Mouse (Mus musculus): ENCODE data around the gene Hint3.
"Not testable (repeated sequence)": the region's sequence is repeated elsewhere in the genome, so short reads cannot be mapped to it uniquely, and the experiment has no call there.

Hint3 gene

DNA sequence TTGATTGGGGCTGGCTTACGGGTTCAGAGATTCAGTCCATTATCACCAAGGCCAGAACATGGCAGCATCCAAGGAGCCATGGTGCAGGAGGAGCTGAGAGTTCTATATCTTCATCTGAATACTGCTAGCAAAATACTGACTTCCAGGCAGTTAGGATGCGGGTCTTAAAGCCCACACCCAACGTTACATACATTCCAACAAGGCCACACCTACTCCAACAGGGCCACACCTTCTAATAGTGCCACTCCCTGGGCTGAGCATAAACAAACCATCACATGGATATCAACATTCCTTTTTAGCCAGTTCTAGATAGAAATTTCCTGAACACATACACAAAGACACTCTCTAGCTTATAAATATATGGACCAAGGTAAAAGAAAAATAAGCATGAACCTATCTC is at the start of gene Hint3:
Gene Hint3 (minus strand): TSS at position 120 of the 400 bp plus-strand sequence.
- DNase-seq (ENCODE audit: low spot score in 2 of 2) = no peak

DNA sequence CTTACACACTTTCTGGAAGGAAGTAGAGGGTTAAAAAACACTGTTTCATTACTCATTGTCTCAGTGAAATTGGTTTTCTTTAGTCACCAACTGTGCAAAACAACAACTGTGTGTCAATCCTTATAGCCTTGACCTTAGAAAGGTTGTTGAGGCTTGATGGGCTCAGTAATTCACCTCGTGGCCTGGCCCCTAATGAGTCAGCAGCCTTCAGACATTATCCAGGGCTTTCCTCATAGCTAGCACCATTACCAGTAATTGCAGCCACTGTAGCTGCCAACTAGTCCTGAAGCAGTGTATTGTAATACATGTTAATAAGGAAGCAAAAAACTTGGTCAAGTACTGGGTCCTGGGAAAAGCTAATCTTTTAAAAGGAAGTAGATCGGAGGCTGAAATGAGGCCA is 48.6 kb upstream of the Hint3 start:
- DNase-seq (ENCODE audit: low spot score in 2 of 2) = no peak

DNA sequence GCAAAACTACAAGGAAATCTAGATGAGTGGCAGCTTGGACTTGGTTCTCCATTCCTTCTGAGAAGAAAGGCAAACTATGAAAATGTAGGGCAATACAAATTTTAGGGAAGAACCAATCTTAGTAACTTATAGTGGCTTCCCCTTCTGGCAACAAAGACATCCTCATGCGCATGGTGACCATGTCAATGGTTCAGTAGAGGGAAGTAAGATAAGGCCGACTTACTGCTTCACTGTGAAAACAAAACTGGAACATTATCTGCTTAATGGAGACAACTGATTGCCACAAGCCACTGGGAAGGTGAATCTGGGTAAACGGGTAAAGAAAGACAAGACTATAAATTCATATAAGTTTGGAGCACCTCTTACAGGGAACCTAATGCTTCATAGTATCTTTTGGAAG is 45.4 kb upstream of the Hint3 start:
- no peak for DNase-seq (ENCODE audit: low spot score in 2 of 2)

DNA sequence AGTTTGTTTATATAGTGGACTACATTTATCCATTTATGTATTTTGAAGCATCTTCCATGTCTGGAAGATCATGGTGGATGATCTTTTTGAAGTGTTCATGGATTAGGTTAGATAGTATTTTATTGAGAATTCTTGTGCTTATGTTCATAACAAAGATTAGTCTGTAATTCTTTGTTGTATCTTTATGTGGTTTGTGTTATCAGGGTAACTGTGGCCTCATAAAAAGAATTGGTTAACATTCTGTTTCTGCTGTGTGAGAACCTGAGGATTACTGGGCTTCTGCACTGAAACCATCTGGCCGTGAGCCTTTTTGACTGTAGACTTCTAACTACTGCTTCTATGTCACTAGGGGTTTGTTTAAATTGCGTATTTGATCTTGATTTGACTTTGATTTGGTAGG is 37.1 kb upstream of the Hint3 start:
- no peak for DNase-seq (ENCODE audit: low spot score in 2 of 2)

DNA sequence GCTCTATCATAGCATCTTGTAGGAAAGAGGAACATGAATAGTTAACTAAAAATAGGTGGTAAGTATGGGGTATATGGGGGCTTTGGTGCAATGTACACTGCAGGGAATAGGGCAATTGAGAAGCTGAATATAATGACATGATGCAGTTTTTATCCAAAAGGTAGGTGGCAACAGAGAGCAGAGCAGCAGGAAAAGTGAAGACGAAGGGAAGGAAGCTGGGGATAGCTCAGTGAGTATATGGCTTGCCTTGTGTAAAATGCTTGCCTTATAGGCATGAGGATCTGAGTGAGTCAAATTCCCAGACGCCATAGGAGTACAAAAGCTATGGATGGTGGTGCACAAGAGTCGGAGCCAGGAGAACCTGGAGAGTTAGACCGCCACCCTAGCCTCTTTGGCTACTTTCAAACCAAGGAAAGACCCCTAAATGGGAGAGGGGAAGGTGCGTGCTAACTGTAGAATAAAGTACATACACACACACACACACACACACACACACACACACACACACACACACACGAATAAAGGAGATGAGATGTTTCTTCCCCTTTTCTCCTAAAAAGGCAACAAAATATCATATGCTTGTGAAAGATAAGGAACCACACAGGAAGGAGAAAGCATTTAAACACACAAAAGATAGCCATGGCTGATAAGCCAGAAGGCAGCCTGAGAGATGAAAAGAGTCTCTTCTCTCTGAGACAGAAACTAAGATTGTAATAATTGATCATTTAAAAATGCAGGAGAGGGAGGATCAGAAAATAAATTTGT is 31.3 kb upstream of the Hint3 start:
- no peak for DNase-seq (ENCODE audit: low spot score in 2 of 2)

DNA sequence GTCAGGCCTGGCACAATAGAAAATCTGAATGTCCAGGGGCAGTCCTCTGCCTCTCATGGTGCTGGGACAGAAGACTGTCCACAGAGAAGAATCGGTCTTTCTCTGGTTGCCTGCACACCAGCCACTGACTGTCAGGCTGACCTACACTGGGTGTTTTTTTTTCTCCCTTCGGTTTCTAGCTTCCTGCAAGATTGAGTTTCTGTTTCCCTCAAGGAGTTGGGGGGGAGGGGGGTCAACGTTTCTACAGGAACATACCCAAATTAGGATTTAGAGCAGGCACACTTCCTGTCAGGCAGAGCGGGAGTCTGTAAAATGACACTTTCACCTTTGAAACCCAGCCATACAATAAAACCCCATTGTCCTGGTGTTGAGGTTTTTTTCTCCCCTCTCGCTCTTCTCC is 26.2 kb upstream of the Hint3 start:
- DNase-seq (ENCODE audit: low spot score in 2 of 2) = no peak

DNA sequence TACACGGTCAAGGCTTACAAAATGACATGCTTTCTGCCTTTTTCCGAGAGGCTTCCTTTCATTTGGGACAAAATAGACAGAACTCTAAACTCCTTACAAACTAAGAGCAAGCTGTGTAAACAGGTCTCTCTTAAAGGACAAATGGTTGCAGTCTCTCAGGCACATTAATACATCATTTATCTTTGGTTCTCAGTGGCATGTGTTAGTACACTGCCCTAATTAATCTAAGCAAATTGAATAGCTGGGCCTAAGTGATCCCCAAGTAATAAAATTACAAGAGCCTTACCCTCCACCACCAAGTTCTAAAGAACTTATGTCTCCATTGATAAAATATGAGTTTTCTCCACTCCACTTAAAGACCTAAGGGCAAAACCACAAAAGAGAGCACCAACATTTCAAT is 18.2 kb upstream of the Hint3 start:
- DNase-seq (ENCODE audit: low spot score in 2 of 2) = no peak

DNA sequence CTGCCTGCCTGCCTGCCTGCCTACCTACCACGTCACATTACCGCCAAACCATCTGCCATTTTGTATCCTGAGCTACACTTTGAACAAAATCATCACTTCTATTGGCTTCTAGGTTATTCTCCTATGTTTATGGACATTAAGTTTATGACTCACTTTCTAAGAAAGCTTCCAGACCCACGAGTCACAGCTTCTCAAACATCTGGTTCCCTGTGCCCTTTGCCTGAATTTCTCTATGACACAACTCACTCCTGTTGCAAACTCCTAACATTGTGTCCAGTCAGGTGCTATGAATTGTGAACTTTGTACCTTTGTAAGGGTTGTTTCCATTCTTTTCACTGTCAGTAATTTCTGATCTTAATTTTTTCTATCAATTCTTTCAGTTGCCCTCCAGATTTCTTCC is 8.8 kb upstream of the Hint3 start:
- no peak for DNase-seq (ENCODE audit: low spot score in 2 of 2)

DNA sequence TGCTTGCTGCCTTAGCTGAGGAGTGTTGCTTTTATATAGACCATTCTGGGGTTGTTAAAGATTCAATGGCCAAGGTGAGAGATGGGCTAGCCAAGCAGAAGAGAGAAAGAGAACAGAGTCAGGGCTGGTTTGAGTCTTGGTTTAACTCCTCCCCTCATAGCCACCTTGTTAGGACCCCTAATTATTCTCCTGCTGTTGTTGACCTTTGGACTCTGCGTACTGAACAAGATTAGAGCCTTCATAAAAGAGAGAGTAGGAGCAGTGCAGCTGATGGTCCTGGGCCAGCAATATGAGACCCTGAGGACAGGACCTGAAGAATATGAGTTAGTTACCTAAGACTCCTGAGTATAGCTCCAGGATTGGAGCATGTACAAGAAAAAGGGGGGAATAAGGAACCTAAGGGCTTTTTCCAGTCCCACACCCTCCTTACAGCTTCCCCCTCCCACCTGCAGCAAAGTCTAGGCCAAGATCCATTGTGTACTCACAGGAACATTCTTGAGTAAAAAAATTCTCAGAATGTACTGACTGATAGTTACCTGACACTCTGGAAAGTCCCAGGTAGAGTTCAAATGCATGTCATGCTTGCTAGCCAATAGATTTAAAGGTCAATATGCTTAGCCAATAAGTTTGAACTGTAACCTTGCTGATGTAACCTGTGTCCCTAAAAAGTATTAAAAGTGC is 7.2 kb upstream of the Hint3 start:
- peak in 1 of 2 experiments; percentile 23 for DNase-seq (ENCODE audit: low spot score in 2 of 2)

DNA sequence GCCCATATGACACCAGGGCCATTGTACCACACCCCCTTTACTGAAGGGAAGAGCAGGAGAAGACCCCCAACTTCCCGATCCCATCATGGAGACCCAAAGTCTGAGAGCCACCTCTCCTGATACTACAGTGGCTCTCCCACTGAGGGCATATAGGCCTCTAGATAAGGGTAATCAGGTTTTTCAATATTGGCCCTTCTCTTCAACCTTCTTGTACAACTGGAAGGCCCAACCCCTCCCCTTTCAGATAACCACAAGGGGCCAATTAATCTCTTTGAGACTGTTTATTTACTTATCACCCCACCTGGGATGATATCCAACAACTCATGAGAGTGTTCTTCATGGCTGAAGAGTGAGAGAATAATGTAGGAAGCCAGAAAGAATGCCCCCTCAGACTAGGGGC is 3.3 kb upstream of the Hint3 start:
- DNase-seq (ENCODE audit: low spot score in 2 of 2) = no peak

DNA sequence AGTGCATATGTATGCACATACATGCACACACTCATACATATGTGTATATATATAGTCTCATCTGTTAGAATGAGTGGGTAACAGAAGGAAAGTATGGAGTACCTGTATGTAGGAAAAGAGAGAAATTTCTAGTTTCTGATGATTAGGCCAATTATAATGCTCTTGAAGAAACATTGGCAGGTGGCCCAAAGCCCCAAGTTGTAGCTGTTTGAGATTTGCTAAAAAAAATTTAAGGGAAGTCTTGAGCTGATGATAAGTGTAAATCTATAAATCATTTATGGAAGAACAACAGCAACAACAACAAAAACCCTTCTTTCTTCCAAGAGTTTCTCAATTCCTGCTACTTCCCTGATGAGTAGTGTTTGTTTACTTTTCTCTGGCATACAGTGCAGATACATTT is 545 bp upstream of the Hint3 start:
- DNase-seq (ENCODE audit: low spot score in 2 of 2) = no peak

DNA sequence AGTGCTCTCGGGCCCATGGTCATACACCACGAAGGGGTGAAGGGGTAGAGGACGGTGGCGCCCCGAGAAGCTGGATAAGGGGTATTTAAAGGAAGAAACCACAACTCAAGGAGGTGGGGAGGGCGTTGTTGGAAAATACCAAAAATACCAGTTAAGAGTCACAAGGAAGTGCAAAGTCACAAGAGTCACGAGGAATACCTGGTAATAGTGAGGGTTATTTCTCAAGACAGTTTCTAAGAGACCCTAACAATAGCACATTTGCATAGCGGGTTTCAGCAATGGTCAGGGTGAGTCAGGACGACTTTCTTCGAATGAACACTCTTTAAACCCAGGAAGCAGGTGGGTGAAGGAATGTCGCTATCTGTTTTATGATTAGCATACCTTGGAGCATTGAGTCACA is 988 bp downstream of the Hint3 start:
- not testable (repeated sequence) for DNase-seq (ENCODE audit: low spot score in 2 of 2)

DNA sequence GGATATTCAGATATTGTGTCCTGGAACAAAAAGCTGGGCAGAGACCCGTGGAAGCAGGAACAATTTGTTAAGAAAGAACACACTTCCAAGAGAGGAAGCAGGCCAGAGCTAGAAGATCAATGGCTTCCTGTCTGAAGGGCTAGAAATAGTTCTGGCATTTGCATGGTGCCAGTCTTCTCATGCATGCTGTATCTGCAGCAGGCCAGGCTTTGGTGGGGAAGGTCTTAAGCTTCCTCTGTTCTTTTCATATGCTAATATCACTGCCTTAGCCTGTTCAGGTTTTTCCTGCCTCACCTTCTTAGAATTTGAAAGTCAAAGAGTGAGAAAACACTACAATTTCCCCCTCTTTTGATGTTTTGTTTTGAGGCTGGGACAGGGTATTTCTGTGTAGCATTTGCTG is 1.9 kb downstream of the Hint3 start:
- DNase-seq (ENCODE audit: low spot score in 2 of 2) = no peak

DNA sequence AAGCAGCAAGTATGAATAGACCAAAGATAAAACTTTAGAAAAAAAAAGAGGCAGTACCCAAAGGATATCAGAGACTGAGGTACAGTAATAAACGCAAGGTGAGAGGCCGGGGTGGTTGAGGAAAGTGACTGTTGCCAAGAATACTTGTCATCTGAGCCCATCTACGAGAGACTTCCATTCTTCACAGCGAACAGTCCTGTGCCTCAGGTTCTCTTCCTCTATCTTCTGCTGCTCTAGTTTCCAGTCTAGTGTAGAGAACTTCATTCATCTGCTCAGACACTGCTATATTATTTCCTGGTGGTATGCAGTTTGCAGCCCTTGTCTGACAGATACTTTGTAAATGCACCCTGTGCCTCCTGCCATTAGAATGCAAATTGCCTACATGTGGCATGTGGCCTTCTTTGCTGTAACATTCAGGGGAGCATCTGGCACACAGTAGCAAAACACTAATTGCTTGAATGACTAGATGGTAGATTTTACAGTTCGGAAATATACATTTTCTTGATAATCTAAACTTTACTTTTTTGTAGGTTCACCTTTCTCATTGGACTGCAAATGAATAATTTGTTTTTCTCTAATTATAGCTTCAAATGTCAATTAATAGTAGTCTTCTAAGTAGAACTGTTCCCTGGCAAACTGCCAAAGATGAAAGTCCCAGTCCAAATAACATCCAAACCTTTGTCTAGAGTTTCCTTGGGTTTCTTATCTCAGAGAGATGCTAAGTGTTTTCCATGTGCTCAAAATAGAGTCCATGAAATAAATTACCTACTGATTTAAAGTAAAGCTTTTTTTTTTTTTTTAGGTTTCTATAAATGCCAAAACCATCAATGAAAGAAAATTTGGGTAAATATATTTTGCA is 5.0 kb downstream of the Hint3 start:
- no peak for DNase-seq (ENCODE audit: low spot score in 2 of 2)

DNA sequence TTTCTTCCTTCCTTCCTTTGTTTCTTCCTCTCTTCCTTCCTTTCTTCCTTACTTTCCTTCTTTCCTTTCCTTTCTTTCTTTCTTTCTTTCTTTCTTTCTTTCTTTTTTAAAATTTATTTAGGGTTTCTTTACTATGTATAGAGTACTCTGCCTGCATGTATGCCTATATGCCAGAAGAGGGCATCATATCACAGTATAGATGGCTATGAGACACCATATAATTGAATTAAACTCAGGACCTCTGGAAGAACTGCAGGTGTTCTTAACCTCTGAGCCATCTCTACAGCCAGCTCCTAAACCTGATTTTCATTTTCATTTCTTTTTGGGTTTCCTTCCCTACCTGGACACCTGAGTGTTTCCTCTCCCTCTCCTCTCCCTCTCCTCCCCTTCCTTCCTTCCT is 6.5 kb downstream of the Hint3 start:
- DNase-seq (ENCODE audit: low spot score in 2 of 2) = no peak

DNA sequence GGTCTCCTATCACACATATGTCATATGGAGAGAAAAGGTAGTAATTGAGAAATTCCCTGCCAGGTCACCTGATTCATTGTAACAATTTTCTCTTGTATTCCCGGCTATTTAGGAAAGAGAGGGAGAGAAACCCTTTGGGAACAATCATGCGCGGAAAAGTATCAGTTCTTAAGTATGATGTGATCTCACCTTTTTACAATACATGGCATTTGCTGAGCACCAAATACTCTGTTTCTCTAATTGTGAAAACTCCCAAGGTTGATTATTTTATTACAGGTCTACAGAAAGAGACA is 10.6 kb downstream of the Hint3 start:
- no peak for DNase-seq (ENCODE audit: low spot score in 2 of 2)

DNA sequence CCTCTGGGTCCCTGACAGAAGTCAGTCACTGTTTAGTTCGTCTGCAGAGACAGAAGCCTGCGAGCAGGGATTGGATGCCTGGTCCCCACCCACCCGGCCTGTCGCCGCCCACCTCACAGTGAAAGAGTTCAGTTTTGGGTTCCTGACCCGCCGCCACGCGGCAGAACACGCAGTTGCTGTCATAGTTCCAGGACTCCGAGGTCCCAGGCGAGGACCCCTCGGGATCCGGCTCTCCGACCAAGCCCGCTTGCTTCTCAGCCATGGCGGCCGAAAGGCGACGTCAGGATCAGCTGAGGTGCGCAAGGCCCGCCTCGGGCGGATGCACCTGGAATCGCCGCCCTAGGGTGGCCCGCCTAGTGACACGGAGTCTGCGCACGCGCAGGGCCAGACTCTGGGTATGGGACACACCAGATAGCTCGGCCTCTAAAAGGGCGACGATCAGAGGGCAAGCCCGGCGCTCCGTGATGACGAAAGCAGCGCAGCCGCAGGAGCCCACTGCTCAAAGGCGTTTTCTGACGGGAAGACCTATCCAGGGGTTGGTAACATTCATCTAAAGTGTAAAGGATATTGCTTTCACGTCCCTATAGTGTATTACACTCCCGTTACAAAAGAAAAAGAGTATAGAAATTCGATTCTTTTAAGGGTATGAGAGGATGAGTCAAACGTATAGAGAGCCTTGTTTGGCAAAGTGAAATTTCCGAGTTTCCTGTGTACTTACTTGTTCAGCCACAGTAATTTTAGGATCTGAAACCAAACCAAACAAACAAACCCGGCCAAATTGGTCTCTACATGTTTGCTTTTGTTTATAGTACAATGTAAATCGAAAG is 11.1 kb downstream of the Hint3 start:
- peak; percentile 97 to 99 for DNase-seq (ENCODE audit: low spot score in 2 of 2)

DNA sequence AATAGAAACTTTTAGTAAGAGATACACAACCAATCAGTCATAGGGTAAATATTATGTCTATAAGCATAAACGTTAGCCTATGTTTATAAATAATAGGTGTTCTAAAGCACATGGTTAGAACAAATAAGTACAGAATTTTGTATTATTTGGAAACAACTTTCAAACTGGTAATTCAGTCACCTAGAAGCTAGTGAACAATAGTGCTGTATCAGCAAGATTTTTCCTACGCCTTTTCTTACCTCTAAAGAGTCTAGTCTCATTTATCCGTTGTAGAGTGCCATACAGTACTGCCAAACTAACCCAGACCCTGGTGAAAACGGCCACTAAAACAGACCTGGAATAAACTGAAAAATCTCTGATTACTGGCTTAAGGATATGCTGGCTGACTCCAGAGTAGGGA is 16.4 kb downstream of the Hint3 start:
- DNase-seq (ENCODE audit: low spot score in 2 of 2) = no peak

DNA sequence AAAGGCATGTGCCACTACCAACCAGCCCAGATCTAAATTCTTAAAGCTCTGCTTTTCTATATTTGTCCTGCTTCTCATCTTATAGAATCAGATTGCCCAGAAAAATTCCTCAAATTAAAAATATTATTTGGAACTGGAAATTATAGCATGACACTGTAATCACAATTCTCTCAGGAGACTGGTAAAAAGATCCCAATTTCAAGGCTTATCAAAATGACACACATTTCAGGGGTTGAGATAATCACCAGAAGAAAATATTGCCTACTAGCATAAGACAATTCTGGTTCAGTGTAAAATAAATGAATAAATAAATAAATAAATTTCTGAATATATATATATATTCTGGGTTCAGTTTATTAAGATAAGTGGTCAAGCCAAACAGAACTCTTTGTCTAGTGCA is 19.8 kb downstream of the Hint3 start:
- DNase-seq (ENCODE audit: low spot score in 2 of 2) = no peak

DNA sequence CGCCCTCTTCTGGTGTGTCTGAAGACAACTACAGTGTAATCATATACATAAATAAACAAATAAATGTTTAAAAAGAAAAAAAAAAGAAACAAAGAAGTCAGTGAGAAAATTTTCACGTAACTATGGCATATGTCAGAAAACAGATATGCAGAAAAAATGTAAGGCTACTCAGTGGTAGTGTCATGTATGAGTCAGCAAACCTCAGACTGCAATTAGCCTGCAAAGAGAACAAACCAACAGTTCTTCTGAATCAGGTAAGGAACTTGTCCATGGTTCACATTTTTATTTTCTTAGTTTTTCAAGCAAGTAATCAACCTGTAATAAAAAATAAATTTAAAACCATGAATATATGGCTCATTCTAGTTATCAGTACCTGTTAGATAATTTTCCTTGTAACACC is 21.3 kb downstream of the Hint3 start:
- DNase-seq (ENCODE audit: low spot score in 2 of 2) = no peak

DNA sequence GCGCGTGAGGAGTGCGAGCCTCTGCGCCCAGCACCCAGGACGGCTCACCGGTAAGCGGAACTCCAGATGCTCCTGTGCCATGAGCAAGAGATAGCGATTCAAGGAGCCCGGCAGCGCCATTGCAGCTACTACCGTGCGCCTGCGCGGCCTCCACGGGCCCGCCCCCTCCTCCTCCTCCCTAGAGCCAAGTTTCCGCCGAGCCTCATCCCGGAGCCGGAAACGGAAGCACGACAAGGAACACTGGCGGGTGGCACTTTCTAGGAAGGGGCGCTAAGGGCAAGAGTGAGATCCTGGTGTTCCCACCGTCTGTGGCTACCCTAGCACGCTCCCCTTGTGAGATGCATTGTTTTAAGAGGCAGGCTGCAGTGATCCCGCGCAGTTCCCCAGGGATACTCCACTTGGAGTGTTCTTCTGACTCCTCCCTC is 28.9 kb downstream of the Hint3 start, which contains the start of gene Trmt11:
Gene Trmt11 (minus strand): TSS at position 208 of the 425 bp plus-strand sequence.
- peak; percentile 87 to 91 for DNase-seq (ENCODE audit: low spot score in 2 of 2)

DNA sequence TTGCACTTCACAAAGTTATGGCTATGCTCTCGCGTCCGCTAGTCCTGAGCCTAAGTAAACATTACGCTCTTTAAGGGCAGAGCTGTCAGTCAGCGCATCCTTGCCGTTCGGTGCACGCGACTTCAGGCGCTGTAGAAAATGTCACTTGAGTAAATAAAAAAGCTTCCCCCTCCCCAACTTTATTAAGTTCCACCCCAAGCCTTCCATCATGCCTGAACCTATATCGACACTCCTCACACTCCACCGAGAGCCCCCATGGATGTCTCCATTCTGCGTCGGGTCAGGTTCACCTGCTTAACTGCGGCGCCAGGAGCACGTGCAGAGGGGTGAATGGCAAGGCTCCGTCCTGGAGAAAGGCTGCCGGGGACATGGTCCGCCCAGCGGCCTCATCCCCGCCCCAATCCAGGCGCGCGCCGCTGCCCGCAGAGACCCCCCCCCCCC is 29.3 kb downstream of the Hint3 start:
- DNase-seq (ENCODE audit: low spot score in 2 of 2) = no peak

Data from spleen, postnatal 4 days (tissue).